Mouse (Mus musculus) heart, embryonic 11.5 days (tissue): ENCODE results near the gene Atf5. TPM values are rescaled to one million over a fixed set of nuclear protein-coding genes. Genes with fewer than 3 reads are reported as not detected.

ENCODE experiments used
- ATAC-seq: fragments of 200-750 bp; cut with Nextera tagmentation; replicated peaks from 2 replicates; pipeline ENCODE4 v1.8.0; 2017; ENCODE audit warnings: moderate library complexity; ENCODE audit not compliant: insufficient number of reproducible peaks, low FRiP score, low TSS enrichment
- H3K27ac ChIP-seq: fragments of 300-500 bp; sonication (generic); 2 replicates; pipeline ENCODE4 v1.5.1; 2014; ENCODE audit warnings: mild to moderate bottlenecking, low read depth, low read length
- H3K27me3 ChIP-seq: fragments of 300-500 bp; sonication (generic); 2 replicates; pipeline ENCODE4 v1.6.1; 2014; ENCODE audit warnings: mild to moderate bottlenecking, low read length, mixed read lengths; ENCODE audit not compliant: control insufficient read depth, insufficient read depth
- H3K36me3 ChIP-seq: fragments of 300-500 bp; sonication (generic); 2 replicates; pipeline ENCODE4 v1.6.1; 2014; ENCODE audit warnings: mild to moderate bottlenecking, low read length, moderate library complexity, mixed read lengths; ENCODE audit not compliant: control insufficient read depth, insufficient read depth
- H3K4me1 ChIP-seq: fragments of 300-500 bp; sonication (generic); 2 replicates; pipeline ENCODE4 v1.6.1; 2014; ENCODE audit warnings: low read length; ENCODE audit not compliant: control insufficient read depth, insufficient read depth
- H3K4me2 ChIP-seq: fragments of 300-500 bp; sonication (generic); 2 replicates; pipeline ENCODE4 v1.6.1; 2014; ENCODE audit warnings: mild to moderate bottlenecking, moderate library complexity
- H3K4me3 ChIP-seq: fragments of 300-500 bp; sonication (generic); 2 replicates; pipeline ENCODE4 v1.5.1; 2014; ENCODE audit warnings: low read depth, low read length
- H3K9ac ChIP-seq: fragments of 300-500 bp; sonication (generic); 2 replicates; pipeline ENCODE4 v1.6.1; 2014; ENCODE audit warnings: mild to moderate bottlenecking, low read depth, low read length, moderate library complexity
- H3K9me3 ChIP-seq: fragments of 300-500 bp; sonication (generic); replicated peaks from 2 replicates; pipeline ENCODE4 v1.6.1; 2016; ENCODE audit warnings: low read length; ENCODE audit not compliant: control insufficient read depth
- WGBS: fragments of 180-500 bp; shearing (Covaris S2); extraction: QIAGEN DNeasy Blood & Tissue Kit; methylation state at CpG from one replicate; pipeline ENCODE4 v1.1.7; 2014; ENCODE audit not compliant: insufficient replicate concordance; 5-methylcytosine and 5-hydroxymethylcytosine counted together
- polyA plus RNA-seq: library from polyadenylated mRNA; unstranded; fragments of >200 nt; fragmentation: Nextera tagmentation; extraction: Ambion mirVana; gene quantifications from 2 replicates; pipeline ENCODE4 v1.2.1, GENCODE M21; 2014

Gene Atf5
- polyA plus RNA-seq, result 1.6 and 1.9 TPM in 2 replicates

- Histone ChIP-seq H3K36me3 (peaks cover 6% of the 10 kb centered on the region; the same call in 1 of the 2 replicates), H3K27ac (peak within 1 kb of the TSS; percentile 97), H3K9me3 (no peaks in the 10 kb centered on the region), H3K4me2 (peak within 1 kb of the TSS; percentile 97), H3K9ac (peak within 1 kb of the TSS; percentile 98), H3K27me3 (no peaks in the 10 kb centered on the region), H3K4me1 (peaks cover 33% of the 10 kb centered on the region), H3K4me3 (peak within 1 kb of the TSS; percentile 79)
- ATAC-seq, result peak; percentile 24
- under 1% methylated on average over 57 of the region's 57 CpGs for WGBS
Observed at GRCm38 (mm10) chr7:44816470-44817021, at the start of gene Atf5. Gene Atf5, minus strand, starts transcription at chr7:44816658.

DNA sequence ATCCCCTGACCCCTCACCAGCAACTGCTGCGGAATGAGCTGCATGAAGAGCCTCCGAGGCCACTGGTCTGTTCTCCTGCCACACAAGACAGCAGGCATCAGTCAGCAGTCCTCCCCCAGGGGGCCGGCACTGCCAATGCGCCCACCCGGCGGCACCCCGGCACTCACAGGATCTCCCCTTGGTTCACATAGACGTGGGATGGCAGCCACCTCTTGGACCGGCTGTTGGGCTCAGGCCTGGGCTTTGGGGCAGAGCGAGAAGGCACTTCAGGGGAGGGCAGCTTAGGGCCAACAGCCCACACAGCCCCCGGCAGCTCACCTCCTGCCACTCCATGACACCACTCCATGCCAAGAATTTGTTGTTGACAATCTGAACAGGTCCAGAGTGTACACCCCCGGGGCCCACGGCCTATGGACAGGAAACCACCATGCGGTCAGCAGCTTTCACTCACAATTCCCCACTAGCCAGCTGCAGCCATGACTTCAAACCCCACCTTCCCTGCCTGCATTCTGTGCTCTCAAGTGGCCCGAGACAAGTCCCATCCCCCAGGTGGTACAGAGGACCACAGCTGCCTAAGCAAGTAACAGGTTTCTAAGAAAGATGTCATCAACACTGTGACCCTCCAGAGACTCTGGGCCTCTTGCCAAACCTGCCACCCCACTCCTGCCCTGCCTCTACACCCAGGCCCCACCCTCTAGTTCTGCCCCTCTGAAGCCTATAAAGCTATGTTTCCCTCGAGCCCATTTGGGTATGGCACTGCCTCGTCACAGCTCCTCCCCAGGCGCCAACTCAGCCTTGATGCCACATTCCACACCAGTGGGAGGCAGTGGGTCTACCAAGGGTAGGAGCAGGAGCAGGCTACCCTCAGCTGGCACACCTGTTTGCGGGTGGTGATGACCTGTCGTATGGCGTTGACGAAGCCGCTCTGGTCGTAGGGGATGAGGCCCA lies 48.4 kb upstream of the Atf5 start:
- ATAC-seq, result no peak
- Histone ChIP-seq H3K4me2 (peak overlapping the region; percentile 19; the same call in 1 of the 2 replicates), H3K4me3 (no peak overlapping the region), H3K4me1 (peaks cover 45% of the 10 kb centered on the region), H3K9ac (0 out of 2 replicates have a peak overlapping the region, but pooled peaks have one; percentile 46), H3K36me3 (peaks cover 23% of the 10 kb centered on the region), H3K27ac (peak overlapping the region; percentile 32), H3K9me3 (no peaks in the 10 kb centered on the region), H3K27me3 (no peaks in the 10 kb centered on the region)
- WGBS, result 74% methylated on average over 24 of the region's 24 CpGs

GRCm38 (mm10) chr7:44863982-44864494 lies 47.6 kb upstream of the Atf5 start:
- no peak for ATAC-seq
- no peaks in the 10 kb centered on the region for H3K27me3 ChIP-seq
- H3K9me3 ChIP-seq, result no peaks in the 10 kb centered on the region
- H3K4me2 ChIP-seq, result no peak overlapping the region
- no peak overlapping the region for H3K9ac ChIP-seq
- peaks cover 25% of the 10 kb centered on the region for H3K36me3 ChIP-seq
- H3K27ac ChIP-seq, result peak overlapping the region; percentile 32; the same call in 1 of the 2 replicates
- no peak overlapping the region for H3K4me3 ChIP-seq
- peaks cover 45% of the 10 kb centered on the region for H3K4me1 ChIP-seq
- WGBS, result 88% methylated on average over 11 of the region's 11 CpGs

DNA sequence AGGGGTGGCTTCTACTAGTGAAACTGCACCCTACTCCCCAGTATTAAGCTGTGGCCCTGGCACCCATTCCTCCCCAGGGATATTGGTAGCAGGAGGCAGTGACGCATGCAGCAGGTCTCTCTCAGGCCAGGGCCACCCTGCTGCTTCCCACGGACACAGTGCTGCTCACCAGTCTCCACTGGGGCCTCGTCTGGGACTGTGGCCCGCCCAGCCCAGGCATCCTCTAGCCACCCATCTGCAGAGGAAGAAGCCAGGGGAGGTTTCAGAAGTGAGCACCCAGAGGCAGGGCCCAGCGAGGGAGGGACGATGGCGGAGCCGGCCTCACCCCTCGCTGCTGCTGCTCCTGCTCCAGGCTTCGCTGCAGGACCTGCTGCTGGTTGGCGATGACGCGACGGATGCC lies 46.8 kb upstream of the Atf5 start:
- Histone ChIP-seq H3K36me3 (peaks cover 25% of the 10 kb centered on the region), H3K4me1 (peaks cover 42% of the 10 kb centered on the region), H3K4me2 (no peak overlapping the region), H3K27ac (no peak overlapping the region), H3K9me3 (no peaks in the 10 kb centered on the region), H3K9ac (no peak overlapping the region), H3K4me3 (no peak overlapping the region), H3K27me3 (no peaks in the 10 kb centered on the region)
- 88% methylated on average over 14 of the region's 14 CpGs for WGBS
- ATAC-seq, result no peak

- Histone ChIP-seq H3K4me2 (no peak overlapping the region), H3K27ac (no peak overlapping the region), H3K4me1 (peaks cover 39% of the 10 kb centered on the region), H3K36me3 (peaks cover 25% of the 10 kb centered on the region), H3K9ac (no peak overlapping the region), H3K27me3 (no peaks in the 10 kb centered on the region), H3K4me3 (no peak overlapping the region), H3K9me3 (no peaks in the 10 kb centered on the region)
- no peak for ATAC-seq
- 85% methylated on average over 8 of the region's 8 CpGs for WGBS
Observed at GRCm38 (mm10) chr7:44862434-44862833, 46.0 kb upstream of the Atf5 start.

DNA sequence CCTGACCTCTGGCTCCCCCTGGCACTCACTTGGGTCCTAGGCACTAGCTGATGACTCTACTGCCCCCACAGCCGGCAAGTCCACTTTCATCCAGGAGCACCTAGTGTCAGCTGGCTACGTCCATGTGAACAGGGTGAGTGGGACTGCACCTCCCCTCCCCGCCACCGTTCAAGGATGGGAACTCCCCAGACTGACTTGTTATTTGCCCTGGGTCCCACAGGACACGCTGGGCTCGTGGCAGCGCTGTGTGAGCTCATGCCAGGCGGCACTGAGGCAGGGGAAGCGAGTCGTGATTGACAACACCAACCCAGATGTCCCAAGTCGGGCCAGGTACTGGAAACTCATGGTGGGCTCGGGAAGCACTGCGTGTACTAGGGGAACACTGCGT lies 45.0 kb upstream of the Atf5 start:
- peaks cover 25% of the 10 kb centered on the region for H3K36me3 ChIP-seq
- no peak overlapping the region for H3K4me2 ChIP-seq
- peaks cover 31% of the 10 kb centered on the region for H3K4me1 ChIP-seq
- H3K9me3 ChIP-seq, result no peaks in the 10 kb centered on the region
- H3K9ac ChIP-seq, result no peak overlapping the region
- H3K4me3 ChIP-seq, result no peak overlapping the region
- WGBS, result 85% methylated on average over 14 of the region's 14 CpGs
- no peaks in the 10 kb centered on the region for H3K27me3 ChIP-seq
- H3K27ac ChIP-seq, result no peak overlapping the region
- ATAC-seq, result no peak

DNA sequence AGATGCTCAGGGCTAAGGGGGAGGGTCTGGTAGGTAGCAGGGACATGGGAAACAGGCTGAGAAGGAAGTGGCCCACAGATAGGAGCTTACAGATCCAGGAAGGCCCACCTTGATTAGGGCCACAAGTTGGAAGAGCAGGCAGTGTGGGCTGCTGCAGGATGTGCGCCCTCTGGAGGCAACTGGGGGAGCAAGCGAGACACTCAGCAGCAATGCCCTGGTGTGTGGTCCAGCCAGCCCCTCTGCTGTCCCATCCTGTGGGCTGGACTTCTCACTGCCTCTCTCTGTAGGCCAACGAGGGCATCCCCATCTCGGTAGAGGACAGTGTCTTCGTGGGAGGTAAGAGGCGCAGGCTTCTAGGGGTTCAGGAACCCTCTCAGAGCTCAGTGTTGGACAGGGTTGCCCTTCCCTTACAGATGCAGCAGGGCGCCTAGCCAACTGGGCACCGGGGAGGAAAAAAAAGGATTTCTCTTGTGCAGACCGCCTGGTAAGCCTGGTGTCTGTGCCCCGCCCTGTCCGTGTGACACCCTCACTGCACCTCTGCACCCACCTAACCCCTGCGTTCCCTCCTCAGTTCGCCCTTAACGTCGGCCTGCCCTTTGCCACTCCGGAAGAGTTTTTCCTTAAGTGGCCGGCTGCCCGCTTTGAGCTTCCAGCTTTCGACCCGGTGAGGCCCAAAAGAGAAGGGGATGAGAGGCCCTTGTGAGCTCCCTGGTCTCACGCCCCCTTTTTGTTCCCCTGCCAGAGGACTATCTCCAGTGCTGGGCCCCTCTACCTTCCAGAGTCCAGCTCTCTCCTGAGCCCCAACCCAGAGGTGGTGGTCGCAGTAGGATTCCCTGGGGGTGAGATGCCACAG lies 44.3 kb upstream of the Atf5 start:
- peaks cover 25% of the 10 kb centered on the region for H3K4me1 ChIP-seq
- no peaks in the 10 kb centered on the region for H3K9me3 ChIP-seq
- H3K27me3 ChIP-seq, result no peaks in the 10 kb centered on the region
- no peak overlapping the region for H3K9ac ChIP-seq
- no peak overlapping the region for H3K4me2 ChIP-seq
- no peak overlapping the region for H3K27ac ChIP-seq
- H3K4me3 ChIP-seq, result no peak overlapping the region
- WGBS, result 61% methylated on average over 22 of the region's 22 CpGs
- ATAC-seq, result no peak
- H3K36me3 ChIP-seq, result peaks cover 25% of the 10 kb centered on the region

DNA sequence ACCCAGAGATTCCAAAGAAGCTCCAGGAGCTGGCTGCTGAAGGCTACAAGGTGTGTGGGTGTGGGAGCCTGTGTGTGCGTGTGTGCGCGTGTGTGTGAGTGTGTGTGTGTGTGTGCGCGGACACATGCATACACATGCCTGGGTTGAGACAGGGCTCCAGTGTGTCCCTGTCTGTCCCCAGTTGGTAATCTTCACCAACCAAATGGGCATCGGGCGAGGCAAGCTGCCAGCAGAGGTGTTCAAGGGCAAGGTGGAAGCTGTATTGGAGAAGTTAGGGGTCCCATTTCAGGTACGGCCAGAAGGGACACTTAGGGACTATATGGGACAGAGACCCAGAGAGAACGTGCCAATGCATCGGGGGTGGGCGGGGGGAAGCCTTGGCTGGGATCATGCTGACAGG lies 43.4 kb upstream of the Atf5 start:
- H3K27me3 ChIP-seq, result no peaks in the 10 kb centered on the region
- no peak overlapping the region for H3K4me3 ChIP-seq
- no peak for ATAC-seq
- peaks cover 21% of the 10 kb centered on the region for H3K4me1 ChIP-seq
- H3K27ac ChIP-seq, result no peak overlapping the region
- 90% methylated on average over 11 of the region's 11 CpGs for WGBS
- H3K36me3 ChIP-seq, result peaks cover 21% of the 10 kb centered on the region
- no peak overlapping the region for H3K9ac ChIP-seq
- H3K4me2 ChIP-seq, result no peak overlapping the region
- H3K9me3 ChIP-seq, result no peaks in the 10 kb centered on the region
